In genomic region chr7:132810368-132810767, GRCm38 (mm10) we compare ENCODE assay signal across 8 mouse cellular contexts. TPM values are rescaled to one million over a fixed set of nuclear protein-coding genes. Genes with fewer than 3 reads are reported as not detected.
DNase-seq lines count a peak whose midpoint lies in the region; ATAC-seq lines count a peak whose summit lies in the region.

No protein-coding gene starts in this region.

- H3K36me3 ChIP-seq in embryonic facial prominence, embryonic 11.5 days (replicated peaks; ENCODE audit: control insufficient read depth, insufficient read depth, low read depth, low read length): no peaks in the 10 kb centered on the region
- no peaks in the 10 kb centered on the region for H3K36me3 ChIP-seq in heart, embryonic 12.5 days
- no peaks in the 10 kb centered on the region for H3K36me3 ChIP-seq in kidney, embryonic 15.5 days
- H3K36me3 ChIP-seq in liver, embryonic 15.5 days (replicated peaks): no peaks in the 10 kb centered on the region

- DNase-seq in ovary, postnatal 36 days (ENCODE audit: low spot score): peak; percentile 54
- DNase-seq in ovary, adult 18-20 months (ENCODE audit: low spot score): no peak
- peak; percentile 46 for DNase-seq in embryonic facial prominence, embryonic 11.5 days (ENCODE audit: low spot score)
- peak; percentile 69 to 80 for DNase-seq in right cerebral cortex, postnatal 10 days (ENCODE audit: low spot score in 2 of 2)
- no peak for DNase-seq in urinary bladder, adult 18-20 months (ENCODE audit: low spot score in 2 of 2)

- peaks cover 26% of the 10 kb centered on the region for H3K4me1 ChIP-seq in embryonic facial prominence, embryonic 11.5 days (ENCODE audit: control insufficient read depth, insufficient read depth, low read length)
- peaks cover 68% of the 10 kb centered on the region for H3K4me1 ChIP-seq in heart, embryonic 12.5 days (replicated peaks)
- peaks cover 80% of the 10 kb centered on the region for H3K4me1 ChIP-seq in kidney, embryonic 15.5 days
- peaks cover 89% of the 10 kb centered on the region for H3K4me1 ChIP-seq in liver, embryonic 15.5 days (replicated peaks)

- H3K4me3 ChIP-seq in embryonic facial prominence, embryonic 11.5 days (ENCODE audit: low read depth, low read length): no peak overlapping the region
- no peak overlapping the region for H3K4me3 ChIP-seq in heart, embryonic 12.5 days
- H3K4me3 ChIP-seq in kidney, embryonic 15.5 days (replicated peaks): no peak overlapping the region
- no peak overlapping the region for H3K4me3 ChIP-seq in liver, embryonic 15.5 days (replicated peaks)

- no peak overlapping the region for H3K9ac ChIP-seq in embryonic facial prominence, embryonic 11.5 days (replicated peaks; ENCODE audit: low read length)
- H3K9ac ChIP-seq in heart, embryonic 12.5 days: peak overlapping the region; percentile 60
- no peak overlapping the region for H3K9ac ChIP-seq in kidney, embryonic 15.5 days
- no peak overlapping the region for H3K9ac ChIP-seq in liver, embryonic 15.5 days

- H3K9me3 ChIP-seq in embryonic facial prominence, embryonic 11.5 days (replicated peaks; ENCODE audit: control insufficient read depth, low read length): no peaks in the 10 kb centered on the region
- no peaks in the 10 kb centered on the region for H3K9me3 ChIP-seq in heart, embryonic 12.5 days (replicated peaks)
- no peaks in the 10 kb centered on the region for H3K9me3 ChIP-seq in kidney, embryonic 15.5 days (replicated peaks)
- H3K9me3 ChIP-seq in liver, embryonic 15.5 days (replicated peaks): no peaks in the 10 kb centered on the region

- WGBS in embryonic facial prominence, embryonic 11.5 days: 6% methylated on average over 6 of the region's 6 CpGs
- WGBS in heart, embryonic 12.5 days: 27% methylated on average over 6 of the region's 6 CpGs
- WGBS in kidney, embryonic 15.5 days: 27% methylated on average over 6 of the region's 6 CpGs
- 45% methylated on average over 6 of the region's 6 CpGs for WGBS in liver, embryonic 15.5 days (ENCODE audit: insufficient replicate concordance)

- no peaks in the 10 kb centered on the region for H3K27me3 ChIP-seq in embryonic facial prominence, embryonic 11.5 days (ENCODE audit: control insufficient read depth, insufficient read depth, low read length)
- H3K27me3 ChIP-seq in heart, embryonic 12.5 days (replicated peaks): no peaks in the 10 kb centered on the region
- H3K27me3 ChIP-seq in kidney, embryonic 15.5 days: no peaks in the 10 kb centered on the region
- peaks cover 22% of the 10 kb centered on the region for H3K27me3 ChIP-seq in liver, embryonic 15.5 days

- ATAC-seq in embryonic facial prominence, embryonic 11.5 days (replicated peaks; ENCODE audit: insufficient number of reproducible peaks, low FRiP score, low TSS enrichment, low read depth): no peak
- ATAC-seq in heart, embryonic 12.5 days (ENCODE audit: insufficient number of reproducible peaks, low FRiP score): no peak
- no peak for ATAC-seq in kidney, embryonic 15.5 days (replicated peaks; ENCODE audit: low FRiP score)
- no peak for ATAC-seq in liver, embryonic 15.5 days (ENCODE audit: insufficient read depth)

- H3K27ac ChIP-seq in embryonic facial prominence, embryonic 11.5 days (replicated peaks; ENCODE audit: low read depth, low read length): peak overlapping the region; percentile 52
- no peak overlapping the region for H3K27ac ChIP-seq in heart, embryonic 12.5 days (ENCODE audit: poor library complexity, severe bottlenecking)
- peak overlapping the region; percentile 95 for H3K27ac ChIP-seq in kidney, embryonic 15.5 days
- peak overlapping the region; percentile 59 for H3K27ac ChIP-seq in liver, embryonic 15.5 days (replicated peaks)

- H3K4me2 ChIP-seq in embryonic facial prominence, embryonic 11.5 days (ENCODE audit: low read depth, low read length): peak overlapping the region; percentile 16; the same call in 1 of the 2 replicates
- H3K4me2 ChIP-seq in heart, embryonic 12.5 days: 0 out of 2 replicates have a peak overlapping the region, but pooled peaks have one; percentile 17
- peak overlapping the region; percentile 20 for H3K4me2 ChIP-seq in kidney, embryonic 15.5 days
- 0 out of 2 replicates have a peak overlapping the region, but pooled peaks have one; percentile 99 for H3K4me2 ChIP-seq in liver, embryonic 15.5 days

RNA-seq across cellular contexts. Expression of gene Fam53b, which starts 3.3 kb away (rescaled TPM):
- polyA plus RNA-seq in embryonic facial prominence, embryonic 11.5 days (2014; fragmentation: Nextera tagmentation; extraction: Ambion mirVana): 11.8 and 16.0 TPM in 2 replicates
- 15.3 and 17.0 TPM in 2 replicates for polyA plus RNA-seq in heart, embryonic 12.5 days (2016; fragmentation: Nextera tagmentation; extraction: Ambion mirVana)
- 22.0 and 22.5 TPM in 2 replicates for polyA plus RNA-seq in kidney, embryonic 15.5 days (2015; fragmentation: Nextera tagmentation; extraction: Ambion mirVana)
- 25.5 and 28.0 TPM in 2 replicates for polyA plus RNA-seq in liver, embryonic 15.5 days (2015; fragmentation: Nextera tagmentation; extraction: Ambion mirVana)

RNA-seq across cellular contexts. Expression of gene Eef1akmt2, which starts 42.1 kb away (rescaled TPM):
- 84.1 and 90.8 TPM in 2 replicates for polyA plus RNA-seq in embryonic facial prominence, embryonic 11.5 days (2014; fragmentation: Nextera tagmentation; extraction: Ambion mirVana)
- polyA plus RNA-seq in heart, embryonic 12.5 days (2016; fragmentation: Nextera tagmentation; extraction: Ambion mirVana): 37.9 and 45.9 TPM in 2 replicates
- polyA plus RNA-seq in kidney, embryonic 15.5 days (2015; fragmentation: Nextera tagmentation; extraction: Ambion mirVana): 67.9 and 70.8 TPM in 2 replicates
- 15.6 and 17.2 TPM in 2 replicates for polyA plus RNA-seq in liver, embryonic 15.5 days (2015; fragmentation: Nextera tagmentation; extraction: Ambion mirVana)

RNA-seq across cellular contexts. Expression of gene Abraxas2, which starts 48.7 kb away (rescaled TPM):
- polyA plus RNA-seq in embryonic facial prominence, embryonic 11.5 days (2014; fragmentation: Nextera tagmentation; extraction: Ambion mirVana): 39.3 and 41.3 TPM in 2 replicates
- 26.6 and 27.8 TPM in 2 replicates for polyA plus RNA-seq in heart, embryonic 12.5 days (2016; fragmentation: Nextera tagmentation; extraction: Ambion mirVana)
- 39.0 and 41.4 TPM in 2 replicates for polyA plus RNA-seq in kidney, embryonic 15.5 days (2015; fragmentation: Nextera tagmentation; extraction: Ambion mirVana)
- polyA plus RNA-seq in liver, embryonic 15.5 days (2015; fragmentation: Nextera tagmentation; extraction: Ambion mirVana): 11.9 and 13.9 TPM in 2 replicates

Comparison
In these comparisons a context has a peak if more than half of its experiments do, and no peak if none do; other contexts are left out.
1. DNase-seq: peak in ovary, postnatal 36 days (single experiment), embryonic facial prominence, embryonic 11.5 days (single experiment) and right cerebral cortex, postnatal 10 days (2 of 2); none in ovary, adult 18-20 months (single experiment) and urinary bladder, adult 18-20 months (0 of 2).
2. H3K4me2 ChIP-seq: peak in every context shown above with its lines; median percentile 99 in liver, embryonic 15.5 days; 20 in kidney, embryonic 15.5 days; 17 in heart, embryonic 12.5 days; 16 in embryonic facial prominence, embryonic 11.5 days.